Mouse (Mus musculus) hindlimb bud, embryonic 11.5 days (tissue): ENCODE measurements at regions not wholly inside any gene's neighbourhood (a gene's known extent, or its start where the extent isn't known, plus 50 kb on each side); places are given as distances from the start of the nearest gene placed in this dataset.
A peak's percentile ranks its signal among the peaks of the same experiment; 100 is the strongest.

Experiments
- DNase-seq: peaks from one replicate; pipeline ENCODE4 v3.0.0-alpha.2; 2012; ENCODE audit warnings: low read depth, low spot score; ENCODE audit errors: extremely low spot score

GRCm38 (mm10) chr2:172094159-172094558 lies 50.9 kb upstream of the Cbln4 start:
- DNase-seq, result no peak

GRCm38 (mm10) chr2:172103881-172104655 lies 60.8 kb upstream of the Cbln4 start:
- DNase-seq, result peak; percentile 18

- DNase-seq, result peak; percentile 54
Measured at GRCm38 (mm10) chr2:172105241-172105640, 62.0 kb upstream of the Cbln4 start.

- peak; percentile 76 for DNase-seq
Measured at GRCm38 (mm10) chr2:172110706-172111105, 67.4 kb upstream of the Cbln4 start.

GRCm38 (mm10) chr2:172113639-172114038 lies 70.4 kb upstream of the Cbln4 start:
- DNase-seq, result no peak

- DNase-seq, result no peak
Measured at GRCm38 (mm10) chr2:172115604-172116206, 72.4 kb upstream of the Cbln4 start.

GRCm38 (mm10) chr2:172127517-172127916 lies 84.3 kb upstream of the Cbln4 start:
- DNase-seq, result no peak

- no peak for DNase-seq
Measured at GRCm38 (mm10) chr2:172131232-172131631, 88.0 kb upstream of the Cbln4 start.

GRCm38 (mm10) chr2:172132623-172133332 lies 89.5 kb upstream of the Cbln4 start:
- no peak for DNase-seq

GRCm38 (mm10) chr2:172140080-172140479 lies 96.8 kb upstream of the Cbln4 start:
- no peak for DNase-seq

GRCm38 (mm10) chr2:172143269-172143668 lies 100.0 kb upstream of the Cbln4 start:
- DNase-seq, result no peak

- DNase-seq, result no peak
Measured at GRCm38 (mm10) chr2:172148736-172149135, 99.6 kb upstream of the Mc3r start.

GRCm38 (mm10) chr2:172149734-172150133 lies 98.6 kb upstream of the Mc3r start:
- DNase-seq, result no peak

- no peak for DNase-seq
Measured at GRCm38 (mm10) chr2:172150898-172151297, 97.4 kb upstream of the Mc3r start.

- no peak for DNase-seq
Measured at GRCm38 (mm10) chr2:172159909-172160308, 88.4 kb upstream of the Mc3r start.

GRCm38 (mm10) chr2:172177371-172177770 lies 70.9 kb upstream of the Mc3r start:
- no peak for DNase-seq

- no peak for DNase-seq
Measured at GRCm38 (mm10) chr2:172179301-172179700, 69.0 kb upstream of the Mc3r start.

- no peak for DNase-seq
Measured at GRCm38 (mm10) chr2:172197746-172198145, 50.5 kb upstream of the Mc3r start.
